20 mouse cellular contexts compared by ENCODE assay signal in the genomic region with DNA sequence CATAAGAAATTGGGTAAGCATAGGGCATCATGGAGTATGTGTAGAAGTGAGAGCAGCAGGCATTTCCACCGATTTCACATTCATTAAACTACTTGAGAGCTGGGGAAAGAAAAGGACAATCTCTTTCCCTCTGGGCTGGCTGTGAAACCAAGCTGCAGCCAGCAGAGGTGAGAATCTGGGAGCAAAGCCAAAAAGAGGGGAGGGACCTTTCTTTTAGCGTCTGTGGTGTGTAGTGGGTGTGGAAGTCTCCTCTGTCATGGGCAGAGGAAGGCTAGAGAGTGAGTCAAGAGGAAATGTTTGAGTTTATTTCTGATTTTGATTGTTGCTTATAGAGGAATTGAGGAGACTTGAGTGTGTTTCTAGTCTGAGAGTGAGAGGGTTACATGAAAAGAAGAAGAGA.
DNase-seq lines count a peak whose midpoint lies in the region; ATAC-seq and TF ChIP-seq lines count a peak whose summit lies in the region.
"Had no signal": no experiment of that assay in that cellular context is flagged by ENCODE, and none has a peak within 500 bp of the region (broad histone marks: within the 10 kb centered on the region; RNA-seq: fewer than 3 reads in every experiment).

No protein-coding gene starts in this region.

- H3K4me3 ChIP-seq in lung, embryonic 14.5 days (ENCODE audit: low read depth, low read length): no peak overlapping the region
- H3K4me3 ChIP-seq: forebrain, embryonic 15.5 days; midbrain, embryonic 10.5 days; neural tube, embryonic 13.5 days had no signal

- no peak for TF ChIP-seq CTCF in lung, embryonic 14.5 days (IDR thresholded peaks at IDR 0.05; ENCODE audit: low read depth)

- no peak overlapping the region for H3K4me2 ChIP-seq in lung, embryonic 14.5 days
- H3K4me2 ChIP-seq: forebrain, embryonic 15.5 days; neural tube, embryonic 13.5 days had no signal

- H3K9me3 ChIP-seq in lung, embryonic 14.5 days (ENCODE audit: low read depth, low read length): no peaks in the 10 kb centered on the region
- H3K9me3 ChIP-seq: forebrain, embryonic 15.5 days; midbrain, embryonic 10.5 days; neural tube, embryonic 13.5 days had no signal

- H3K4me1 ChIP-seq in lung, embryonic 14.5 days (ENCODE audit: insufficient read depth): no peaks in the 10 kb centered on the region
- H3K4me1 ChIP-seq: midbrain, embryonic 10.5 days; neural tube, embryonic 13.5 days had no signal

- H3K27ac ChIP-seq in lung, embryonic 14.5 days (ENCODE audit: low read depth): no peak overlapping the region
- H3K27ac ChIP-seq: forebrain, embryonic 15.5 days; midbrain, embryonic 10.5 days; neural tube, embryonic 13.5 days had no signal

- H3K27me3 ChIP-seq in lung, embryonic 14.5 days (ENCODE audit: insufficient read depth, low read length): no peaks in the 10 kb centered on the region
- H3K27me3 ChIP-seq: forebrain, embryonic 15.5 days; neural tube, embryonic 13.5 days had no signal

- no peaks in the 10 kb centered on the region for H3K36me3 ChIP-seq in lung, embryonic 14.5 days (ENCODE audit: insufficient read depth)
- H3K36me3 ChIP-seq: forebrain, embryonic 15.5 days; midbrain, embryonic 10.5 days; neural tube, embryonic 13.5 days had no signal

- H3K9ac ChIP-seq in lung, embryonic 14.5 days: no peak overlapping the region
- H3K9ac ChIP-seq: forebrain, embryonic 15.5 days; liver, postnatal 0 days; neural tube, embryonic 13.5 days had no signal

- DNase-seq in frontal cortex, postnatal 10 days (ENCODE audit: low spot score in 2 of 2): no peak
- DNase-seq in lung, embryonic 14.5 days: peak; percentile 85
- no peak for DNase-seq in lung, postnatal 25 days (ENCODE audit: low spot score)
- peak; percentile 62 for DNase-seq in 3T3-L1 (ENCODE audit: low read depth, low spot score)
- DNase-seq in large intestine, adult 2 months (ENCODE audit: low read depth, low spot score): peak; percentile 42
- DNase-seq in T-cell, adult 2 months (ENCODE audit: low spot score): no peak
- DNase-seq in thymus, adult 18-20 months: no peak
- DNase-seq: cerebellum, postnatal 14 days; embryo, embryonic 11 days; heart, adult 11 months; kidney, adult 18-20 months; kidney, postnatal 10 days; liver; liver, postnatal 0 days; right cerebral cortex, postnatal 4 days had no signal

- peak; percentile 32 for ATAC-seq in frontal cortex, adult (ENCODE audit: low TSS enrichment)
- ATAC-seq in lung, embryonic 14.5 days (ENCODE audit: insufficient read depth): peak; percentile 87; the same call in 1 of the 2 replicates
- ATAC-seq: forebrain, embryonic 15.5 days; hindbrain, embryonic 16.5 days; liver, postnatal 0 days had no signal

- WGBS in lung, embryonic 14.5 days: 8% methylated on average over 2 of the region's 2 CpGs
- WGBS in large intestine, adult 2 months: 13% methylated on average over 2 of the region's 2 CpGs

Comparison
In these comparisons a context has a peak if more than half of its experiments do, and no peak if none do; other contexts are left out.
1. DNase-seq: peak in lung, embryonic 14.5 days (single experiment), 3T3-L1 (single experiment) and large intestine, adult 2 months (single experiment); none in frontal cortex, postnatal 10 days (0 of 2), lung, postnatal 25 days (single experiment), T-cell, adult 2 months (single experiment) and thymus, adult 18-20 months (0 of 2).